Mouse (Mus musculus) heart, postnatal 4 days (tissue): ENCODE measurements around the gene Dhx8. TPM values are rescaled to one million over a fixed set of nuclear protein-coding genes. Genes with fewer than 3 reads are reported as not detected.

Source experiments
- DNase-seq: peaks from one replicate; pipeline ENCODE4 v3.0.0; 2021
- total RNA-seq, 2 experiments: library from RNA; stranded (reverse); gene quantifications; 2 replicates each; pipeline ENCODE4 v1.2.3; 2021

Gene Dhx8
- 10 to 100 TPM; 21.6 to 21.7 TPM for total RNA-seq

DNA sequence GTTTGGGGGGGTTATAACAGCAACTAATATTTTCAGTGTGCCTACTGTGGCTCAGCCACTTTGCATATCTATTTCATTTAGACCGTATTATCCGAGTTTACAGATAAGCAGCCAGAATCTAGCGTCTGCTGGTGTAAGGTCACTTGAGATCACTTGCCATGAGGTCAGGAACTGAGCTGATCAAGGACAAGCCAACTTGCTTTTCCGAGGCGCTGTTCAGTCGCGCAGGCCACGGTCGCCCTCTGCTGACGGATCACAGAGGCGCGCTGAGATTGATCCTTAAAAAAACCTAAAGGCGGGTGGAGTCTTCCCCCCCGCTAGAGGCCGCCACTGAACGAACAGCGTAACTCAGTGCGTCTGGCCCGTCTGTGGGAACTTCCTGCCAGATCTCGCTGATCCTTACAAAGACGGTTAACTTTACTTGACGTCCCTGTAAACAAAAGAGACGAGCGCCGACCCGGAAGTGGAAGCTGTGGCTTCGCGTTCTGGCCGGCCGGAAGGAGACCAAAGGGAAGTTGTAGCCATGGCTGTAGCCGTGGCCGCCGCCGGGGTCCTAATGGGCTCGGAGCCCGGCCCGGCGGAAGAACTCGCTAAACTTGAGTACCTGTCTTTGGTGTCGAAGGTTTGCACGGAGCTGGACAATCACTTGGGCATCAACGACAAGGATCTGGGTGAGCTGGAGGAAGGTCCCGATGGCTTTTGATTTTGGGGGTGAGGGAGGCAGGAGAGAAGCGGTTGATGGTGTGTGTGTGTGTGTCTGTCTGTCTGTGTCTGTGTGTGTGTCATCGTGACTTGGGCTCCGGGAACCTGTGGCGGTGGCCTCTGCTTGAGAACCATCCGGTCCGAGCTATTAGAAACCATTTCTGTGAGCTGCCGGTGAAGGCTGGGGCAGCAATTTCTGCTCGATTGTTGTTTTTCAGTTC is at the start of gene Dhx8:
Dhx8 (plus strand) TSS at position 402 of the 923 bp plus-strand sequence.
- peak; percentile 99 for DNase-seq

- peak; percentile 76 for DNase-seq
Observed at GRCm38 (mm10) chr11:101687351-101688301, 45.1 kb upstream of the Dhx8 start.

DNA sequence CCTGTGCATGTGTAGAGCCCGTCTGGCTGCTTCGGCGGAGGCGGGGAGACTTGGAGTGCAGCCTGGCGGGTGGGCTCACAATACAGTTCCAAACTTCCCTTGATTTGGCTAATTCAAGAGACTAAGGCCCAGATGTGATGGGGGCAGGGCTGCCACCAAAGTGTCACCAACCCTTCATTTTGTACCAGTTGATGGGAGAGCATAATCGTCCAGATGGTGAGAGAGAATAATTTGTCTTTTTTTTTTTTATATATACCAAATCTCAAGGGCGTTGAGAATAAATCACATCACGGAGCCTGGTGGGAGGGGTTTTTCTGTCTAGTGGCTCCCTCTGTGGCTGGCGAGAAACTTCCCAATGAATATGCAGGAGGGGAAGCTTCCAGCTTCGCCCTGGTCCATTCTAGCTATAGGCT is 43.0 kb upstream of the Dhx8 start:
- no peak for DNase-seq

DNA sequence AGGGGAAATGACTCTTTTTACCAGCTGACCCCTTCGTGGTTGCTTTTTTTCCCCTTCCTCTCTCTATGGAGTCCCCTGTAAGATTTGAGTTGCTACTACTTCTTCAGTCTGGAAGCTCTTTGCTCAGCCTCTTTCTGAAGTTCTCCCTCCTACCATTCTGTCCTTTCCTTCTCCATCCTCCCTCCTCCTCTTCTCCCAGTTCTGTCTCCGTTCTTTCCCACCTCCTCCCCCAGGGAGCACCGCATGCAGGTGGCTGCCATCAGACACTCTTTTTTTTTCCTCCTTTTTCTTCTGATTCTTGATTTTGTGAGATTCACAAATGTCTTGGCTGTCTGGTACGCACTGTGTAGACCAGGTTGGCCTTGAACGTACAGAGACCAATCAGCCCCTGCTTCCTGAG is 42.4 kb upstream of the Dhx8 start:
- no peak for DNase-seq

- DNase-seq, result no peak
Observed at GRCm38 (mm10) chr11:101695906-101696661, 36.6 kb upstream of the Dhx8 start.

DNA sequence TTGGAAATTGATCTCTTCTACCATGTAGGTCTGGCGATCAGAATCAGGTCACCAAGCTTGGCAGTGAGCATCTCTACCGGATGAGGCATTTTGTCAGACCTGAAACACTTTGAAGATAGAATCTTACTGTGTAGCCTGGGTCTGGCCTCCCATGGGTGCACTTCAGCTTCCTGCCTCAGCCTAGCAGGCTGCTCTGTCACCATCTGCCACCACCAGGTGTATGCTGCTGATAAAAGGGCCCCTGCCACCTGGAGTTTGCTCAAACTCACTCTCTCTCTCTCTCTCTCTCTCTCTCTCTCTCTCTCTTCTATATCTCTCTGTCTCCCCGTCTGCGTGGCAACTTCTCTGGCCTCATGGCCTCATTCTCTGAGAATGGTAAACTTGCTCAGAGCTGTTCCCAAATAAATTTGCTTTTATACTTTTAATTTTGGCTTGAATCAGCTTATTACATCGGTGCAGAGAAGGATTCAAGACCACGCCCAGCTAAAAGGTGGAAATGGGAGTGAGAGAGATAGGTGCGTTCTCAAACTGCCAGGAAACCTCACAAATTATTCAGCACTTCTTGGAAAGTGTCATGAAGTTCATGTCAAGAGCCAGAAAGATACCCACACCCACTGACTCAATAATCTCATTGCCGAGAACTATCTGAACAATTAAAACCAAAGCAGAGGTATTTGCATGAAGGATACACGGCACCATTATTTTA is 35.4 kb upstream of the Dhx8 start:
- no peak for DNase-seq

GRCm38 (mm10) chr11:101698114-101698513 is 34.6 kb upstream of the Dhx8 start:
- DNase-seq, result no peak

DNA sequence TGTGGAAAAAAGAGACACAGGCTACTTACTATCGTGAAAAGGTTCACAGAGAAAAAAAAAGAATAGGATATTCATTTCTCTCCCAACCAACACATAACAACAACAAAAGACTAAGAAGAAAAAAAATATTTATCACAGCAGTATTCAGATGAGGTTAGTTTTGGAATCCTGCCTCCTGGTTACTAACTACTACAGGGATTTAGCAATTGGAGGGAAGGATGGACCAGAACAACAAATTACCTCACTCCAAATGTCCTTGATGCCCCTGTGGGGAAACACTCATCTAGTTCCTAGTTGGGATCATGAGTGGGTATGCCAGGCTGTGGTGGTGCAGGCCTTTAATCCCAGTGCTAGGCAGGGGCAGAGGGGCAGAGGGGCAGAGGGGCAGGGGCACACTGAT is 33.2 kb upstream of the Dhx8 start:
- no peak for DNase-seq

DNA sequence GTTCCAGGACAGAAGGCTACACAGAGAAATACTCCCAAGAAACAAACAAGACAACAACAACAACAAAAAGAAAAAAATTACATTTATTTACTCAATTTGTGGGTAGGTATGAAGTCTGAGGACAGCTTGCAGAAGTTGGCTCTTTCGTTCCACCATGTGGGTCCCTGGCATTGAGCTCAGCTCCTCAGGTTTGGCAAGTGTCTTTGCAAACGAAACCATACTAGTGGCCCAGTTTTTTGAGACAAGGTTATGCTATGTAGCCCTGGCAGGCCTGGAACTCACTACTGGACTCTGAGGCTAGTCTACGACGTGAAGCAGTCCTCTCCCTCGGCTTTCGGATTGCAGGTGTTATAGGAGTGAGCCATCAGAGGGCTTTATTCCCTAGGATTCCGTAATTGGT is 32.7 kb upstream of the Dhx8 start:
- no peak for DNase-seq

DNA sequence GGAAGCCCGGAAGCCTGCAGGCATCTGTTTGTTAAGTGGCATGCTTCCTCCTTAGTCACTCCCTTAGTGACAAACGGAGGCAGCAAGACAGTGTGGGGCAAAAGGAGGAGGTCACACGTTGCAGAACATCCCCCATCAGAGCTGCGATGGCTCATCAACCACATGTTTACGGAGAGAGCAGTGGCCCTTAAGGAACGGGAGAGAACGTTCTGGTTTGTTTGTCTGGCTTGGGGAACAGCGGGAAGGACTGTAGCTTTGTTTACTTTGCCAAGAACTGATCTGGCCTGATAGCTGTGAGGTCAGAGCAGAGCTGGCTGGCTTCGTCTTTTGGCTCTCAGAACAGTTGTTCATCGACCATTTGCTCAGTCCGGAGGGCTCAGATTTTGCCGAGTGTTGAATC is 32.3 kb upstream of the Dhx8 start:
- DNase-seq, result no peak

DNA sequence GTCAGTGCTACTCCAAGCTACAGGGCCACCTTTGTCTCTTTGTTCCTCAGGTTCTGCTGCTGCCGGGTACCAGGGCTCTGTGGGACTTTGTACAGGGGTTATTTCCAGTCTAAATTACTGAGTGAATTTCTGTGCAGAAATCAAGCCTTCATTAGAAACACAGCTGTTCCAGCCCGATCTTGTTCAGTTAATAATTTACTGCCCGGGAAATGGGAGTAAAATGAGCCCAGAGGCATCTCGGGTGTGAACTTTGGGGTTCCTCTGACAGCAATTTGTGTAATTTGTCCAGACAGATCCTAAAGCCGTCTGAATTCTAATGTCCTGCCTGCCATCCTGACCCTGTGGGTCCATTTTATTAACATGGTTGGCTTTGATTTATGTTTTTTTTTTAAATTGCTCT is 28.6 kb upstream of the Dhx8 start:
- no peak for DNase-seq

DNA sequence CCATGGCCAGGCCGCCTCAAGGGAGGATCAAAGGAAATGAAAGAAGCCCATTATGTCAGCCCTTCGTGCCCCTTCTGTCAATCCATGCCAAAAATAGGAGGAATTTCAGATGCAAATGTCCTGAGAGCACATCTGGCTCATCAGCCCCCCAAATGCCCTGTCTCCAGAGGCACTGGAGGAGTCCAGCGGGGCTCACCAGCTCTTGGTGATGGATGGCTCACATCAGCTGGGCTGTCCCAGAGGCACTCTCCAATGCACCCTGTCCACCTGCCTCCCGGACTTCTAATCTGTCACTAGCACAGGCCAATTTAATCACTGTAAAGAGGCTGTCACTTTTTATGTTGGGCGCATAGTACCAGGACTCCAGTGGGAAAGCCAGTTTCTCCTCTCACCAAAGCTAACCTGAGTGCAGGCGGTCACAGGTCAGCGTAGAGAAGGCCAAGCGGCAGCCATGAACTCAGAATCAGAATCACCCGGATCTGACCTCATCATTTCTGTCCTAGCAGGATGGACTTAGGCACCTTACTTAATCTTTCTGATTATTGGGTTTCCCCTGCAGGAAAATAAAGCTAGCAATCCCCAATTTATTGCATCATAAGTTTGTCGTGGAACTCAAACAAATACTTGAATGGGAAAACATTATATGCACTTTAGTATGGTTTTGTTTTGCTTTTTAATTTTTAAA is 25.8 kb upstream of the Dhx8 start:
- no peak for DNase-seq

GRCm38 (mm10) chr11:101708482-101708881 is 24.2 kb upstream of the Dhx8 start:
- no peak for DNase-seq

GRCm38 (mm10) chr11:101712811-101713210 is 19.9 kb upstream of the Dhx8 start:
- DNase-seq, result no peak

GRCm38 (mm10) chr11:101714012-101714411 is 18.7 kb upstream of the Dhx8 start:
- DNase-seq, result no peak

DNA sequence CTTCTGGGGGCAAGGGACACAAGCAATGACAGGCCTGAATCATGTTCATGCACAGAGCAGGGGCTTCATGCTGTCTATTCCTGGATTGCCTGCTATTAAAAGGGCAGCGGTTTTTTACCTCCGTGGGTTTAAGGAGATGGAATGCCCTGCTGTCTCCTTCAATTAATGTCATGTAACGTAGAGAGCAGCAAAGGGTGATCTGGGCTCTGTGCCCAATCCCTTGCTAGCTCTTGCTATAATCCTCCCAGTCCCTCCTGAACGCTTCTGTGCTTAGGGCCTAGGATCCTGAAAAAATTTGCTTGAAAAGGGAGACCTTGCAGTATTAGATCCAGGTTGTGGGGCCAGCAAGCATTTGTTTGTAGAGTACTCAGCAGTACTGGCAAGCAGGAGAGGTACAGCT is 14.4 kb upstream of the Dhx8 start:
- DNase-seq, result no peak

- no peak for DNase-seq
Observed at GRCm38 (mm10) chr11:101719986-101720520, 12.7 kb upstream of the Dhx8 start.

DNA sequence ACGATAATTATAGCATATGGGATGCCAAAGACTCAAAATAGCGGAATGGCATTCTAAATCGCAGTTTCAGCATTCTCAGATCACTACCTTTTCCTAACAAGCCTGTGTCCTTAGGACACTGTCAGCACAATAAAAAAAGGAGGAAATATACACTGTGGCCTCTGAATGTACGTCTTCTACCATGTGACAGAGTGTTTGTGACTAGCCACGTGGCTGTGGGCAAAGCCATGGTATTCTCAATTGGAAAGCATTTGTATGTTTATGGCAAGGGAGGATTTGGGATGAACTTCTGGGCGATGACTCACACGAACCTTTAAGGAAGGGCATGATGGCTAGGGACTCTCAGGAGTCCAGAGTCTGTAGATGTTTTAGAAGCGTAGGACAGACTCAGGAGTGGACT is 7.7 kb upstream of the Dhx8 start:
- DNase-seq, result no peak

DNA sequence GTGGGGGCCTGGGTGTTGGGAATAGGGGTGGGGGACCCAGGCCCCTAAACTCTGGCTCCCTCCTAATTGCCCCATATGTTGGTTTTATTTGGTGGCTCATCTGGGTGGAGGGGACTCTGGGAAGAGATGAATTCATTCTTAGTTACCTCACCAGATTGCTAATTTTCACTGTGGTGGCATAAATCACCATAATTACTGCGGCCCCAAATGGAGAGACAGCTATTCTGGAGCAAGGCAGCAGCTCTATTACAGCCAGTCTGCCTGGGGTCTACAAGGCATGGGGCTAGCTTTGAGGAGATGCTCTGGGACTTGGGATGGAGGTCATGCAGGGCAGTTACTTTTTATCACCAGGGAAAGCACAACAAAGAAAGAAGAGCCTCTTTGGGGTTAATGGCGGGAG is 6.0 kb upstream of the Dhx8 start:
- no peak for DNase-seq

DNA sequence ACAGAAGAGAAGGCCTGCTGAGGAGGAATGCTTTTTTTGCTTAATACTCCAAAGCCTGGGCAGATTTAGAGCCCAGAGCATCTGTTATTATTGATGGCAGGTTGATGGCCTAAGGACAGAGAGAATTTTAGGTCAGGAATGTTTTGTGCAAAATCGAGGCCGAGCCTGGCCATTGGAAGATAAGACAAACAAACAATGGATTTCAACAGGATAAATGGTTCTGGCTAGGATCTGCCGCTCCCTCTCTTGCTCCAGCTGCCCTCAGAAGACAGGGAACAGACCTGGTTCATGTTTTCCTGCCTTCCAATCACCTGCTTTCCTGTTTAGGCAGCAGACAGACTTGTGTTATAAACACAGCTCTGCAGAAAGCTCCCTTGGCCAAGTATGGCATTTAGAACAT is 3.4 kb upstream of the Dhx8 start:
- no peak for DNase-seq

DNA sequence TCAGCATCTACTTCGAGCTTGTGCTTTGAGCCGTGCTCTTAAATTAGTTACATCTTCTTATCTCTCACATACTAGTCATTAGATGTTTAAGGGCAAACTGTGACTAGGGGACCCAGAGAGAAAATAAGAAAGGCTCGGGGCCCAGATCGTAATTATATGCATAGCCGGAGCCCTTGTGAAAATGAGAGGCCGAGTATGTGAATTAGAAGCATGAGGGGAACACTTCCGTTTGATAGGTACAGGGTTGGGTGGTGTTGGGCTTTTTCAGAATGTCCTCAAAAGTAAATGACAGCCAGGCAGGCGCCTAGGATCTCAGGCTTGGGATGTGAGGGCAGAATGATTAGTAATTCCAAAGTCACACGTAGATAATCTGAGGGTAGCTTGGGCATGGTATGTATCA is 877 bp downstream of the Dhx8 start:
- DNase-seq, result no peak
